Mouse (Mus musculus) hindbrain, embryonic 12.5 days (tissue): ENCODE data around the gene Zyx. TPM values are rescaled to one million over a fixed set of nuclear protein-coding genes. Genes with fewer than 3 reads are reported as not detected.

Source experiments
- ATAC-seq: fragments of 200-750 bp; cut with Nextera tagmentation; 2 replicates; pipeline ENCODE4 v1.8.0; 2017; ENCODE audit warnings: moderate TSS enrichment; ENCODE audit not compliant: low FRiP score
- H3K27ac ChIP-seq: fragments of 300-500 bp; sonication (generic); 2 replicates; pipeline ENCODE4 v1.5.1; 2016; ENCODE audit warnings: mild to moderate bottlenecking
- H3K27me3 ChIP-seq: fragments of 300-500 bp; sonication (generic); 2 replicates; pipeline ENCODE4 v1.6.1; 2016; ENCODE audit warnings: mild to moderate bottlenecking
- H3K36me3 ChIP-seq: fragments of 300-500 bp; sonication (generic); 2 replicates; pipeline ENCODE4 v1.6.1; 2016; ENCODE audit warnings: mild to moderate bottlenecking
- H3K4me1 ChIP-seq: fragments of 300-500 bp; sonication (generic); 2 replicates; pipeline ENCODE4 v1.6.1; 2016
- H3K4me2 ChIP-seq: fragments of 300-500 bp; sonication (generic); replicated peaks from 2 replicates; pipeline ENCODE4 v1.6.1; 2016; ENCODE audit warnings: mild to moderate bottlenecking
- H3K4me3 ChIP-seq: fragments of 300-500 bp; sonication (generic); 2 replicates; pipeline ENCODE4 v1.5.1; 2016; ENCODE audit warnings: mild to moderate bottlenecking
- H3K9ac ChIP-seq: fragments of 300-500 bp; sonication (generic); 2 replicates; pipeline ENCODE4 v1.6.1; 2016; ENCODE audit warnings: mild to moderate bottlenecking, moderate library complexity
- H3K9me3 ChIP-seq: fragments of 300-500 bp; sonication (generic); replicated peaks from 2 replicates; pipeline ENCODE4 v1.6.1; 2016; ENCODE audit warnings: mild to moderate bottlenecking
- WGBS: fragments of 180-500 bp; shearing (Covaris S2); methylation state at CpG from one replicate; pipeline ENCODE4 v1.1.7; 2016; 5-methylcytosine and 5-hydroxymethylcytosine counted together
- polyA plus RNA-seq: library from polyadenylated mRNA; unstranded; fragments of >200 nt; fragmentation: Nextera tagmentation; extraction: Ambion mirVana; gene quantifications from 2 replicates; pipeline ENCODE4 v1.2.1, GENCODE M21; 2016

Gene Zyx
- polyA plus RNA-seq, 1 experiment from 2014 or later = 71.4 TPM

GRCm38 (mm10) chr6:42395960-42396809 lies 46.8 kb downstream of the Zyx start:
- Histone ChIP-seq H3K9me3 (no peaks in the 10 kb centered on the region), H3K27me3 (no peaks in the 10 kb centered on the region), H3K4me3 (no peak overlapping the region), H3K4me2 (no peak overlapping the region), H3K36me3 (no peaks in the 10 kb centered on the region), H3K27ac (no peak overlapping the region), H3K9ac (no peak overlapping the region), H3K4me1 (no peaks in the 10 kb centered on the region)
- 82% methylated on average over 9 of the region's 9 CpGs for WGBS
- no peak for ATAC-seq

- H3K27ac ChIP-seq = no peak overlapping the region
- H3K27me3 ChIP-seq = no peaks in the 10 kb centered on the region
- no peaks in the 10 kb centered on the region for H3K36me3 ChIP-seq
- no peak overlapping the region for H3K9ac ChIP-seq
- no peaks in the 10 kb centered on the region for H3K4me1 ChIP-seq
- no peaks in the 10 kb centered on the region for H3K9me3 ChIP-seq
- 81% methylated on average over 3 of the region's 3 CpGs for WGBS
- ATAC-seq = no peak
- no peak overlapping the region for H3K4me3 ChIP-seq
- no peak overlapping the region for H3K4me2 ChIP-seq
Measured at GRCm38 (mm10) chr6:42397041-42397657, 47.7 kb downstream of the Zyx start.

- no peak overlapping the region for H3K4me2 ChIP-seq
- H3K4me1 ChIP-seq = no peaks in the 10 kb centered on the region
- no peak overlapping the region for H3K4me3 ChIP-seq
- no peaks in the 10 kb centered on the region for H3K9me3 ChIP-seq
- no peak overlapping the region for H3K27ac ChIP-seq
- ATAC-seq = no peak
- no peaks in the 10 kb centered on the region for H3K27me3 ChIP-seq
- 84% methylated on average over 3 of the region's 3 CpGs for WGBS
- H3K36me3 ChIP-seq = no peaks in the 10 kb centered on the region
- no peak overlapping the region for H3K9ac ChIP-seq
Measured at GRCm38 (mm10) chr6:42398285-42398684, 48.9 kb downstream of the Zyx start.

- ATAC-seq = no peak
- no peaks in the 10 kb centered on the region for H3K27me3 ChIP-seq
- no peak overlapping the region for H3K9ac ChIP-seq
- no peak overlapping the region for H3K27ac ChIP-seq
- no peak overlapping the region for H3K4me2 ChIP-seq
- no peaks in the 10 kb centered on the region for H3K9me3 ChIP-seq
- no peaks in the 10 kb centered on the region for H3K4me1 ChIP-seq
- WGBS = 100% methylated on average over 1 of the region's 1 CpGs
- no peaks in the 10 kb centered on the region for H3K36me3 ChIP-seq
- no peak overlapping the region for H3K4me3 ChIP-seq
Measured at GRCm38 (mm10) chr6:42398998-42399397, 49.6 kb downstream of the Zyx start.

GRCm38 (mm10) chr6:42399938-42400337 lies 50.5 kb downstream of the Zyx start, which contains the start of gene Tas2r143:
Gene Tas2r143, plus strand, starts transcription at chr6:42400238.
- Histone ChIP-seq H3K36me3 (no peaks in the 10 kb centered on the region), H3K9me3 (no peaks in the 10 kb centered on the region), H3K4me2 (no peak within 1 kb of the TSS), H3K4me3 (no peak within 1 kb of the TSS), H3K4me1 (no peaks in the 10 kb centered on the region), H3K27ac (no peak within 1 kb of the TSS), H3K9ac (no peak within 1 kb of the TSS), H3K27me3 (no peaks in the 10 kb centered on the region)
- no peak for ATAC-seq
- WGBS = 70% methylated on average over 1 of the region's 1 CpGs

- Histone ChIP-seq H3K9ac (no peak within 1 kb of the TSS), H3K9me3 (no peaks in the 10 kb centered on the region), H3K4me1 (no peaks in the 10 kb centered on the region), H3K27me3 (no peaks in the 10 kb centered on the region), H3K4me3 (no peak within 1 kb of the TSS), H3K4me2 (no peak within 1 kb of the TSS), H3K36me3 (no peaks in the 10 kb centered on the region), H3K27ac (no peak within 1 kb of the TSS)
- WGBS = 82% methylated on average over 2 of the region's 2 CpGs
- no peak for ATAC-seq
Measured at GRCm38 (mm10) chr6:42405134-42405533, 55.7 kb downstream of the Zyx start, which contains the start of gene Tas2r135. Gene Tas2r135, plus strand, starts transcription at chr6:42405434.

Other genes starting within 250 kb of the Zyx start
- gene Tas2r139, start 208.7 kb upstream of the Zyx start, polyA plus RNA-seq = not detected in 2 replicates
- gene Tas2r144, start 134.3 kb upstream of the Zyx start, polyA plus RNA-seq = not detected in 2 replicates
- 16.2 and 18.8 TPM in 2 replicates for gene Gstk1, start 103.7 kb upstream of the Zyx start, polyA plus RNA-seq
- 0.81 and 1.4 TPM in 2 replicates for gene Tmem139, start 87.7 kb upstream of the Zyx start, polyA plus RNA-seq
- gene Casp2, start 84.6 kb upstream of the Zyx start, polyA plus RNA-seq = 61.4 and 63.5 TPM in 2 replicates
- gene Clcn1, start 62.9 kb upstream of the Zyx start, polyA plus RNA-seq = 1.4 and 1.7 TPM in 2 replicates
- gene Fam131b, start 25.0 kb upstream of the Zyx start, polyA plus RNA-seq = 4.3 and 4.9 TPM in 2 replicates
- gene Epha1, start 23.6 kb downstream of the Zyx start, polyA plus RNA-seq = 1.9 and 2.4 TPM in 2 replicates
- not detected in 2 replicates for gene Tas2r143, start 50.6 kb downstream of the Zyx start, polyA plus RNA-seq
- not detected in 2 replicates for gene Tas2r135, start 55.8 kb downstream of the Zyx start, polyA plus RNA-seq
- not detected in 2 replicates for gene Tas2r126, start 84.9 kb downstream of the Zyx start, polyA plus RNA-seq
- gene Olfr458, start 115.6 kb downstream of the Zyx start, polyA plus RNA-seq = not detected in 2 replicates
- not detected in 2 replicates for gene Olfr457, start 126.7 kb downstream of the Zyx start, polyA plus RNA-seq
- gene Olfr456, start 137.6 kb downstream of the Zyx start, polyA plus RNA-seq = not detected in 2 replicates
- not detected in 2 replicates for gene Olfr455, start 198.0 kb downstream of the Zyx start, polyA plus RNA-seq
- not detected in 2 replicates for gene Tcaf3, start 248.1 kb downstream of the Zyx start, polyA plus RNA-seq